Mouse (Mus musculus) neural tube, embryonic 15.5 days (tissue): ENCODE data around the gene Rptor. TPM values are rescaled to one million over a fixed set of nuclear protein-coding genes. Genes with fewer than 3 reads are reported as not detected.

Experiments
- ATAC-seq: fragments of 200-750 bp; cut with Nextera tagmentation; 2 replicates; pipeline ENCODE4 v1.8.0; 2017; ENCODE audit warnings: mild to moderate bottlenecking, moderate TSS enrichment, moderate library complexity; ENCODE audit not compliant: low FRiP score
- H3K27ac ChIP-seq: fragments of 300-500 bp; sonication (generic); replicated peaks from 2 replicates; pipeline ENCODE4 v1.5.1; 2015; ENCODE audit warnings: mild to moderate bottlenecking, inconsistent platforms
- H3K27me3 ChIP-seq: fragments of 300-500 bp; sonication (generic); replicated peaks from 2 replicates; pipeline ENCODE4 v1.6.1; 2015; ENCODE audit warnings: inconsistent platforms
- H3K36me3 ChIP-seq: fragments of 300-500 bp; sonication (generic); 2 replicates; pipeline ENCODE4 v1.6.1; 2015; ENCODE audit warnings: inconsistent platforms
- H3K4me1 ChIP-seq: fragments of 300-500 bp; sonication (generic); 2 replicates; pipeline ENCODE4 v1.6.1; 2015; ENCODE audit warnings: inconsistent platforms
- H3K4me2 ChIP-seq: fragments of 300-500 bp; sonication (generic); 2 replicates; pipeline ENCODE4 v1.6.1; 2015; ENCODE audit warnings: inconsistent platforms, mild to moderate bottlenecking, moderate library complexity
- H3K4me3 ChIP-seq: fragments of 300-500 bp; sonication (generic); replicated peaks from 2 replicates; pipeline ENCODE4 v1.5.1; 2015; ENCODE audit warnings: mild to moderate bottlenecking, inconsistent platforms
- H3K9ac ChIP-seq: fragments of 300-500 bp; sonication (generic); replicated peaks from 2 replicates; pipeline ENCODE4 v1.6.1; 2015; ENCODE audit warnings: mild to moderate bottlenecking, inconsistent platforms
- H3K9me3 ChIP-seq: fragments of 300-500 bp; sonication (generic); replicated peaks from 2 replicates; pipeline ENCODE4 v1.6.1; 2016; ENCODE audit warnings: inconsistent platforms
- WGBS: fragments of 180-500 bp; shearing (Covaris S2); methylation state at CpG from one replicate; pipeline ENCODE4 v1.1.7; 2015; ENCODE audit warnings: mixed read lengths; 5-methylcytosine and 5-hydroxymethylcytosine counted together
- polyA plus RNA-seq: library from polyadenylated mRNA; unstranded; fragments of >200 nt; fragmentation: Nextera tagmentation; extraction: Ambion mirVana; gene quantifications from 2 replicates; pipeline ENCODE4 v1.2.1, GENCODE M21; 2015

Rptor gene
- polyA plus RNA-seq, 1 experiment from 2014 or later, result 11.7 TPM

- 85% methylated on average over 7 of the region's 7 CpGs for WGBS
- H3K9ac ChIP-seq, result no peak overlapping the region
Observed at GRCm38 (mm10) chr11:119918521-119918920, 315.8 kb downstream of the Rptor start.

DNA sequence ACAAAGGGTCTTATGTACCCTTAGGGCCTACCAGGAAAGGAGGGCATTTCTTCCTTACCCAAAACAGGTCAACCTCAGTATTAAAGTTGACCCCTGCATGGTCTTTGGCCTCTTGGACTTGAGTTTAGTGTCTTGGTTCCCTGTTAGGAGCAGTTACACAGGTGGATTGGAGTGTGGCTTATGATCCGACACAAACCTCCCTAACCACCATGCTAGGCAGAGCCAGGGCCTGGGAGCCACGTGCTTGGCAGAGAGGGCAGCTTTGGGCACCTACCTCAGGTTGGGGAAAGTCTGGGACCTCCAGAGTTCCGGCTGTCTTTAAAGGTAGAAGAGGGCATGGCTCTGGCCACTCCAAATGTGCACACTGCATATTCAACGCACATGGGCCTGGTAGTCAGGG lies 316.7 kb downstream of the Rptor start:
- Histone ChIP-seq H3K4me1 (peaks cover 23% of the 10 kb centered on the region), H3K36me3 (peaks cover 32% of the 10 kb centered on the region), H3K27ac (no peak overlapping the region), H3K4me2 (no peak overlapping the region), H3K27me3 (no peaks in the 10 kb centered on the region), H3K4me3 (no peak overlapping the region), H3K9ac (no peak overlapping the region), H3K9me3 (no peaks in the 10 kb centered on the region)
- 96% methylated on average over 4 of the region's 4 CpGs for WGBS
- no peak for ATAC-seq

More at GRCm38 (mm10) chr11:119918521-119918920, 315.8 kb downstream of the Rptor start:
- no peak overlapping the region for H3K27ac ChIP-seq
- peaks cover 32% of the 10 kb centered on the region for H3K36me3 ChIP-seq
- H3K27me3 ChIP-seq, result no peaks in the 10 kb centered on the region
- H3K4me3 ChIP-seq, result no peak overlapping the region
- H3K4me1 ChIP-seq, result peaks cover 27% of the 10 kb centered on the region
- no peaks in the 10 kb centered on the region for H3K9me3 ChIP-seq
- no peak overlapping the region for H3K4me2 ChIP-seq
- no peak for ATAC-seq

DNA sequence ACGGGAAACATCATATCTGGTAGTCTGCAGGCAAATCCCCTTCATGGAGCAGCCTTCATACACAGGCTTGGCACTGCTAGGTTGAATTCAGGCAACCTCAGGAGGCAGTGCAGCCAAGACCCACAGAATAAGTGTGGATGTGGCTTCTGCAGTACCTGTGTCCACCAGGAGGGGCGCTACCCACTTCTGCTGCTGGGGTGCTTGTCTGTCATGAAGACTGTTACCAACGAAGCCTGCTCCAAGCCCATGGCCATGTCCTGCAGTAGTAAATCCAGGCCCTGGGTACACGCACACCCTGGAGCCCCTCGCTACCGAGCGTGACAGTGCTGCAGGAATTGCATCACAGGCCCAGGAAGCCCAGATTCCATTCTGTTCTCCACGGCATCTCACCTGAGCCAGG lies 317.2 kb downstream of the Rptor start:
- Histone ChIP-seq H3K4me3 (no peak overlapping the region), H3K27ac (no peak overlapping the region), H3K27me3 (no peaks in the 10 kb centered on the region), H3K4me2 (no peak overlapping the region), H3K36me3 (peaks cover 32% of the 10 kb centered on the region), H3K9ac (no peak overlapping the region), H3K9me3 (no peaks in the 10 kb centered on the region), H3K4me1 (peaks cover 19% of the 10 kb centered on the region)
- 62% methylated on average over 8 of the region's 8 CpGs for WGBS
- no peak for ATAC-seq

DNA sequence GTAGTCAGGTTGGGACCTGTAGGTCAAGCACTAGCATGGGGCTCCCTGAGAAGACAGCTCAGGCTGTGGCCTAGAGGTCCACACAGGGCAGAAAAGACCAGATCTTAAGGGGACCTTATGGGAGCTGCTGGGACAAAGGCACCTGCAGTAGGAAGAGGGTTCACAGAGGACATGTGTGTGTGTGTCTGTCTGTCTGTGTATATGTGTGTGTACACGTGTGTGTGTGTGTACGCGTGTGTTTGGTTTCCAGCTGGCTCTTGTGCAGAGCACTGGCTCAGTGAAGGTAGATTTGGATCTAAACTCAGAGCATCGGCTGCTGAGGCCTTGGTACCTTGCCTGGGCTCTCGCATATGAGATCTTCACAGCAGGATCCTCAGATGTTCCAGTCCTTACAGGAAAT lies 318.0 kb downstream of the Rptor start:
- Histone ChIP-seq H3K27ac (no peak overlapping the region), H3K9ac (no peak overlapping the region), H3K36me3 (peaks cover 32% of the 10 kb centered on the region), H3K4me3 (no peak overlapping the region), H3K4me1 (peaks cover 11% of the 10 kb centered on the region), H3K9me3 (no peaks in the 10 kb centered on the region), H3K4me2 (no peak overlapping the region), H3K27me3 (no peaks in the 10 kb centered on the region)
- ATAC-seq, result no peak
- 94% methylated on average over 5 of the region's 5 CpGs for WGBS

DNA sequence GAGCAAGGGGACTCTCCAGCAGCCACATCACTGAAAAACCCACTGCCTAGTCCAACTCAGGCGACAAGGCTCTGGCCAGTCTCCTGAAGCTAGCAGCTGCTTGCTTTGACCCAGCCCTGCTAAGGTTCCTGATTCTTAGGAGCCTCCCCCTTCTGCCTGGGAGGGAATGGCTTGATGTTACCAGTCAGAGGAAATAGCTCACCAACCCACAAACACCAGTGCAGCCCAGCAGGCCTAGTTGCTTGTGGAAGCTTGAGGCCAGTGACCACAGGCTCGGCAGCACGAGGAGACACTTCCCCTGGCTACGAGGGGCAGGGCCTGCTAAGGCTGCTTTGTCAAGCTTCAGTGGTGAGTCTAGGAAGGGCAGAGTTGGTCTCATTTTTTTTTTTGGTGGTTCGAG lies 322.5 kb downstream of the Rptor start:
- no peak for ATAC-seq
- WGBS, result 74% methylated on average over 5 of the region's 5 CpGs

DNA sequence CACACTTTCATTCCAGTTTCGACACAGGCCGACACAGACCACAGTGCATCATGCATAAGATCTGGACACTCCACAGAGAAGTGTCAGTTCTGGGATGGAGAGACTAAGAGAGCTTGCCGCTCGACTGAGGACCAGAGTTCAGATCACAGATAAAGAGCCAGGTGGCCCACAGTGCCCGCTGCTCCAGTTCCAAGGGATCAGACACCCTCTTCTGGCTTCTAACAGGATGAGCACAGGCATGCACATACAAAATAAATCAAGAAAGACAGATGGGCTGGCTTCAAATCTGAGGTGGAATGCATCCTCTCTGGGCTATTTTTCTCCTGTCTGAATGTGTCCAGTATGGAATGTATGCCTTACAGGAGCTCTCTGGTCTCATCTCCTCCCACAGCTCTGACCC lies 324.1 kb downstream of the Rptor start:
- H3K4me3 ChIP-seq, result no peak overlapping the region
- H3K27ac ChIP-seq, result no peak overlapping the region
- no peak for ATAC-seq
- no peaks in the 10 kb centered on the region for H3K27me3 ChIP-seq
- H3K36me3 ChIP-seq, result no peaks in the 10 kb centered on the region
- H3K4me2 ChIP-seq, result no peak overlapping the region
- H3K9ac ChIP-seq, result no peak overlapping the region
- 82% methylated on average over 5 of the region's 5 CpGs for WGBS
- H3K4me1 ChIP-seq, result no peaks in the 10 kb centered on the region
- no peaks in the 10 kb centered on the region for H3K9me3 ChIP-seq

More for the DNA sequence above, 322.5 kb downstream of the Rptor start:
- Histone ChIP-seq H3K4me3 (no peak overlapping the region), H3K36me3 (no peaks in the 10 kb centered on the region), H3K27ac (no peak overlapping the region), H3K9me3 (no peaks in the 10 kb centered on the region), H3K4me1 (no peaks in the 10 kb centered on the region), H3K9ac (no peak overlapping the region), H3K4me2 (no peak overlapping the region), H3K27me3 (no peaks in the 10 kb centered on the region)

- no peak for ATAC-seq
- H3K27ac ChIP-seq, result no peak overlapping the region
Observed at GRCm38 (mm10) chr11:119928023-119928681, 325.4 kb downstream of the Rptor start.

GRCm38 (mm10) chr11:119929603-119930265 lies 327.0 kb downstream of the Rptor start:
- no peaks in the 10 kb centered on the region for H3K9me3 ChIP-seq
- H3K4me1 ChIP-seq, result no peaks in the 10 kb centered on the region
- H3K9ac ChIP-seq, result no peak overlapping the region
- 83% methylated on average over 6 of the region's 6 CpGs for WGBS
- H3K27ac ChIP-seq, result no peak overlapping the region
- no peaks in the 10 kb centered on the region for H3K36me3 ChIP-seq
- H3K27me3 ChIP-seq, result no peaks in the 10 kb centered on the region
- no peak for ATAC-seq
- no peak overlapping the region for H3K4me2 ChIP-seq
- H3K4me3 ChIP-seq, result no peak overlapping the region

More at GRCm38 (mm10) chr11:119928023-119928681, 325.4 kb downstream of the Rptor start:
- Histone ChIP-seq H3K4me3 (no peak overlapping the region), H3K4me1 (no peaks in the 10 kb centered on the region), H3K9ac (no peak overlapping the region), H3K27me3 (no peaks in the 10 kb centered on the region), H3K9me3 (no peaks in the 10 kb centered on the region), H3K36me3 (no peaks in the 10 kb centered on the region), H3K4me2 (peak overlapping the region; percentile 2; the same call in 1 of the 2 replicates)
- 75% methylated on average over 16 of the region's 16 CpGs for WGBS

- no peaks in the 10 kb centered on the region for H3K9me3 ChIP-seq
- no peak overlapping the region for H3K9ac ChIP-seq
- no peaks in the 10 kb centered on the region for H3K27me3 ChIP-seq
- no peak for ATAC-seq
- no peak overlapping the region for H3K4me3 ChIP-seq
- peaks cover 10% of the 10 kb centered on the region for H3K4me1 ChIP-seq
- H3K27ac ChIP-seq, result no peak overlapping the region
- no peak overlapping the region for H3K4me2 ChIP-seq
- no peaks in the 10 kb centered on the region for H3K36me3 ChIP-seq
- WGBS, result 70% methylated on average over 10 of the region's 10 CpGs
Observed at GRCm38 (mm10) chr11:119931809-119932208, 329.1 kb downstream of the Rptor start.

DNA sequence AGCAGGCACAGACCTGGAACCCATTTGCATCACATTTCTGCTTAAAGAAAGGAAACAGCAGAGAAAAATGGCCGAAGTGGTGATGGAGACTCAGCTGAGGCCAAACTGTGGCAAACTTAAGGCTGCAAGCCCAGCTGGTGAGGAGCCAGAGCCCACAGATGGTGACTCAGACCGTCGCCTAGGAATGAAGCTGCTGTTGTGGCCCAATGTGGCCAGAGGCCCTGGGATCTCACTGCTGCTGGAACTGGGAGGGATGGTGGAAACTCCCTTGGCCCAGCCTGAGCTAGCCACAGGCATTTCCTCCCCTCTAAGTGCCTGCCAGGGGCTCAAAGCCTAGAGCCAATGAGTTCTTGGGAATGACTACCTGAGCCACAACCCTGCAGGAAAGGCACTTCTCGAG lies 330.4 kb downstream of the Rptor start:
- H3K9me3 ChIP-seq, result no peaks in the 10 kb centered on the region
- H3K4me3 ChIP-seq, result no peak overlapping the region
- H3K27ac ChIP-seq, result no peak overlapping the region
- H3K36me3 ChIP-seq, result no peaks in the 10 kb centered on the region
- H3K9ac ChIP-seq, result no peak overlapping the region
- ATAC-seq, result no peak
- WGBS, result 66% methylated on average over 4 of the region's 4 CpGs
- no peaks in the 10 kb centered on the region for H3K27me3 ChIP-seq
- peaks cover 21% of the 10 kb centered on the region for H3K4me1 ChIP-seq
- no peak overlapping the region for H3K4me2 ChIP-seq

DNA sequence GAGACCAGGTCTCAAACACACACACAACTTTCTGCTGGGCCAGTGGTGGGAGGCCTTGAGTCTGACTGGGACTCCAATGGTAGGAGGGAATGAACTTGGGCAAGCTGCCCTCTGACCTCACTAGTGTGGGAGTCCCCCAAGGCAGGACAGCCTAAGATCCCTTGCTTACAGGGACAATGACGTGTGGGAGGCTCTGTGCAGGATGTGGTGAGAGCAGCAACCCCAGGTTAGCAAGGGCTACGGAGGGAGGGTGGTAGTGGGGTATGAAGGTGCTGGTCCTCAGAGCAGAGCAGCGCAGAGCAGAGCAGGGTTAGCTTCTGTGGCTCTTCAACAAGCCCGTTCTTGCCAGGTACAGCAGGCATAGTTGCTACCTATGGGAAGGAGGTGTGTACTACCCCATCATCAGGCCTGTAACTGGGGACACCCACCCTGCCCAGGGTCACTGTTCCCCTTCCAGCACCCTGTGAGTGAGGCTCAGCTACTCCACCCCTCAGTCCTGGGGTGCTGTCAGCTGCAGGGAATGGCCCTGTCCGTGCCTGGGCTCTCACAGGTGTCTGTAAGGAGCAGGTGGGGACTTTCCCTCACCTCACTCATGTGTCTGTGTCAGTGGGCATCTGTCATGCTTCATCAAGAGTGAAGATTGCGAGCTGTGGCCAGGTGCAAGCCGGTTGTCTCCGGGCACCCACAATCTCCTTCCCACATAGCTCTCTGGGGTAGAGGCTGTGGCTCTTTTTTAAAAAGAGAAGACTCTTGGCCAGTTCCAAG lies 331.3 kb downstream of the Rptor start:
- 87% methylated on average over 8 of the region's 8 CpGs for WGBS
- Histone ChIP-seq H3K9ac (no peak overlapping the region), H3K4me3 (no peak overlapping the region), H3K27ac (no peak overlapping the region), H3K4me1 (peaks cover 26% of the 10 kb centered on the region), H3K27me3 (no peaks in the 10 kb centered on the region), H3K4me2 (no peak overlapping the region), H3K36me3 (no peaks in the 10 kb centered on the region), H3K9me3 (no peaks in the 10 kb centered on the region)
- no peak for ATAC-seq

- 75% methylated on average over 8 of the region's 8 CpGs for WGBS
- Histone ChIP-seq H3K4me3 (no peak overlapping the region), H3K27me3 (no peaks in the 10 kb centered on the region), H3K9me3 (no peaks in the 10 kb centered on the region), H3K36me3 (no peaks in the 10 kb centered on the region), H3K9ac (no peak overlapping the region), H3K4me1 (peaks cover 33% of the 10 kb centered on the region), H3K27ac (no peak overlapping the region), H3K4me2 (no peak overlapping the region)
- ATAC-seq, result no peak
Observed at GRCm38 (mm10) chr11:119934773-119935172, 332.1 kb downstream of the Rptor start.
